Mouse (Mus musculus): ENCODE measurements around the gene Zfp62. TPM values are rescaled to one million over a fixed set of nuclear protein-coding genes. Genes with fewer than 3 reads are reported as not detected.

Gene Zfp62
- polyA plus RNA-seq (2015; fragmentation: Nextera tagmentation; extraction: Ambion mirVana): 29.4 and 29.8 TPM in 2 replicates

DNA sequence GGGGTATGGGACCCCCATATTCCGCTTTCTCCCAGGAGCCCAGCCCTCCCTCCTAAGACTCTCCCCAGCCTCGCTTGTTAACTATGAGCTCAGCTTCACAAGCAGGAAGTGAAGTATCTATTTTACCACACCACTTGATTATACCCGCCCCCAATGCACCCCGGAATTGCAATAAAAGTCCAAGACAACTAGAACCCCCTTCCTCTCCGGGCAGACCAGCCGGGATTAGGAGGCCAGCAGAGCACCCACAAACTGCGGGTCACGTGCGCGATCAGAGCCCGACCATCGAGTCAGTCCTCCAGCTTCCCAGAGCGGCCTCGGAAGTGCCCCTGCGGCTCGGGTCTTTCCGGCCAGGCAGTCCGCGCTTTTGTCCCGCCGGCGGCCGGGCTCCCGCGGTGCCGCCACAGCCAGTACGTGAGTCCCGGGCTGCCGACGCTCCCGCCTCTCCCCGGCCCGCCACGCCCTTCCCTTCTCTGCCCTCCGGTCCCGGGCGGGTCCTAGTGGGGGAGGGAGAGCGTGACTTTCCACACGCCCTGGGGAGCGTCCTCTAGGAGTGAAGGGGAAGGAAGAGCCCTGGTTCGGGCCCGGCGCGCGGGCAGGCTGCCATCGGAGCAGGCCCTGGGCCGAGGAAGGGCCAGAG is at the start of gene Zfp62:
Gene Zfp62 (plus strand): TSS at position 164 of the 640 bp plus-strand sequence.
- Histone ChIP-seq H3K4me3 (replicated peaks; ENCODE audit: low read depth, low read length) (peak within 1 kb of the TSS; percentile 72), H3K9ac (ENCODE audit: low read depth, low read length) (peak within 1 kb of the TSS; percentile 91), H3K4me2 (ENCODE audit: low read length) (peak within 1 kb of the TSS; percentile 85), H3K36me3 (ENCODE audit: insufficient read depth, low read length) (0 out of 2 replicates have a peak, but pooled peaks cover 4% of the 10 kb centered on the region), H3K27me3 (ENCODE audit: insufficient read depth, low read length) (no peaks in the 10 kb centered on the region), H3K27ac (peak within 1 kb of the TSS; percentile 96), H3K4me1 (replicated peaks; ENCODE audit: insufficient read depth, low read length) (peaks cover 13% of the 10 kb centered on the region), H3K9me3 (replicated peaks; ENCODE audit: low read length) (no peaks in the 10 kb centered on the region)
- DNase-seq (ENCODE audit: low spot score): peak; percentile 94
- under 1% methylated on average over 45 of the region's 47 CpGs for WGBS
- ATAC-seq (replicated peaks; ENCODE audit: low FRiP score, low read depth): peak; percentile 93
- no peak for TF ChIP-seq CTCF (IDR thresholded peaks at IDR 0.05; ENCODE audit: low read depth)

DNA sequence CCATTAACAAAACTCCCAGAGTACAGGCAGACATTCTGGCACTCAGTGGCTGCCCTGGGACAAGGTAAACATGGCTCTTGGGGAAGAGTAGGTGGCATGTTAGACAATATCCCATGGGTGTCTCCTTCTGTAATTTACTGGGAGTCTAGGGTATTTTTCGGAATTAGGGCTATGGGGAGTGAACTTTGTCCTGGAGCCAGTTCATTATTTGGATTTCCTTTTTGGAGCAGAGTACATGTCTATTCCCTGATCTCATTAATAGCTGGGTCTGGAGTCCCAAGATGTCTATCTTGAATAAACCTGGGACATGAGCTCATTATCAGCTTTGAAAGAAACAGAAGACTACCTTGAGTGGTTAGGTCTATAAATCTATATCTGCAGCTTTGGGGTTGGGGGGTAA is 49.0 kb upstream of the Zfp62 start, which contains the start of gene Olfr1394:
Gene Olfr1394 (plus strand): TSS at position 301 of the 400 bp plus-strand sequence.
- 76% methylated on average over 1 of the region's 1 CpGs for WGBS
- no peak for TF ChIP-seq CTCF (IDR thresholded peaks at IDR 0.05; ENCODE audit: low read depth)
- no peak for ATAC-seq (replicated peaks; ENCODE audit: low FRiP score, low read depth)
- Histone ChIP-seq H3K4me1 (replicated peaks; ENCODE audit: insufficient read depth, low read length) (no peaks in the 10 kb centered on the region), H3K4me2 (ENCODE audit: low read length) (no peak within 1 kb of the TSS), H3K9ac (ENCODE audit: low read depth, low read length) (no peak within 1 kb of the TSS), H3K27me3 (ENCODE audit: insufficient read depth, low read length) (no peaks in the 10 kb centered on the region), H3K4me3 (replicated peaks; ENCODE audit: low read depth, low read length) (no peak within 1 kb of the TSS), H3K9me3 (replicated peaks; ENCODE audit: low read length) (no peaks in the 10 kb centered on the region), H3K27ac (no peak within 1 kb of the TSS), H3K36me3 (ENCODE audit: insufficient read depth, low read length) (no peaks in the 10 kb centered on the region)
- no peak for DNase-seq (ENCODE audit: low spot score)

DNA sequence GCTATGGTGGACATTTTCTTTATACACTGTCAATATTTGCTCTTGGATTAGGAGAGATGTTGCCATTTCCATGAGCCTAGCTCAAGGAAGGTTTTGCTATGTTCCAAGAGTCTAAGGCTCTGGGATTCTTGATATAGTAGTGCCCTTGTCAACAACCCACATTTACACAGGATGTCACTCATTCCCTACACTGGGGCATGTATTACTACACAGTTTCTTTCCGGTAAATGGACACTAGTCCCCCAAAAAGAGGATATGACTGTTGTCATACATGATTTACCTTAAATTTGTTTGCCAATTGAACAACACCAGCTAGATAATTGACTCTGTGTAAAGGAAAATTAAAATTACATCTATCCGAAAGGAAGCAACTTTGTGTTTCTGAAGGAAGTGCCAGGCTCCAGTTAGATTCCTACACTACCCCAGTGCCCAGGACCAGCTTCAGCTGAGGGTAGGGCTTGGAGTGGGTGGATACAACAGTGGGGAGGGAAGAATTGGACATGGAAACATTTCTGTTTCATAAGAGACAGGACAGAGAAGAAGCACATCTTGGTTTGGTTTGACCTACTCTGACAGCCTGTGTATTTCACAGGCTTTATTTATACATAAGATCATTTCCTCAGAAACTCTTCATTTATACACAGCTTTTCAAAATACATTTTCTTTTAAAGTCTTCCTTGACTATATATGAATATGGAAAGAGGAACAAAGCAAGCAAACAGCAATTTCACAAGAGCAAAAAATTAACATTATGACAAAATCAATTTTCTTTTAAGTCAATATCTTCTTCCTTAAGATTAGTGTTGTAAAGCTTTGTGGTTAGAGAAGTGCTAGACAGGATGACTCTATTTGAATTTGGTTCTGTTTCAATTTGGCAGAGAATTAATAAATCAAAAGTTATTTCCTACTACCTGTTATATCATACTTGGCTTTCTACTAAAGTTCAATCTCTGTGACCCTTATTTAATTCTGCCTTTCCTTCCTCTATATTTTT is 46.0 kb upstream of the Zfp62 start:
- Histone ChIP-seq H3K4me3 (replicated peaks; ENCODE audit: low read depth, low read length) (no peak overlapping the region), H3K4me1 (replicated peaks; ENCODE audit: insufficient read depth, low read length) (no peaks in the 10 kb centered on the region), H3K27me3 (ENCODE audit: insufficient read depth, low read length) (no peaks in the 10 kb centered on the region), H3K27ac (no peak overlapping the region), H3K4me2 (ENCODE audit: low read length) (no peak overlapping the region), H3K9ac (ENCODE audit: low read depth, low read length) (no peak overlapping the region), H3K9me3 (replicated peaks; ENCODE audit: low read length) (no peaks in the 10 kb centered on the region), H3K36me3 (ENCODE audit: insufficient read depth, low read length) (no peaks in the 10 kb centered on the region)
- ATAC-seq (replicated peaks; ENCODE audit: low FRiP score, low read depth) (no peak), DNase-seq (ENCODE audit: low spot score) (no peak)
- 75% methylated on average over 2 of the region's 2 CpGs for WGBS
- no peak for TF ChIP-seq CTCF (IDR thresholded peaks at IDR 0.05; ENCODE audit: low read depth)

DNA sequence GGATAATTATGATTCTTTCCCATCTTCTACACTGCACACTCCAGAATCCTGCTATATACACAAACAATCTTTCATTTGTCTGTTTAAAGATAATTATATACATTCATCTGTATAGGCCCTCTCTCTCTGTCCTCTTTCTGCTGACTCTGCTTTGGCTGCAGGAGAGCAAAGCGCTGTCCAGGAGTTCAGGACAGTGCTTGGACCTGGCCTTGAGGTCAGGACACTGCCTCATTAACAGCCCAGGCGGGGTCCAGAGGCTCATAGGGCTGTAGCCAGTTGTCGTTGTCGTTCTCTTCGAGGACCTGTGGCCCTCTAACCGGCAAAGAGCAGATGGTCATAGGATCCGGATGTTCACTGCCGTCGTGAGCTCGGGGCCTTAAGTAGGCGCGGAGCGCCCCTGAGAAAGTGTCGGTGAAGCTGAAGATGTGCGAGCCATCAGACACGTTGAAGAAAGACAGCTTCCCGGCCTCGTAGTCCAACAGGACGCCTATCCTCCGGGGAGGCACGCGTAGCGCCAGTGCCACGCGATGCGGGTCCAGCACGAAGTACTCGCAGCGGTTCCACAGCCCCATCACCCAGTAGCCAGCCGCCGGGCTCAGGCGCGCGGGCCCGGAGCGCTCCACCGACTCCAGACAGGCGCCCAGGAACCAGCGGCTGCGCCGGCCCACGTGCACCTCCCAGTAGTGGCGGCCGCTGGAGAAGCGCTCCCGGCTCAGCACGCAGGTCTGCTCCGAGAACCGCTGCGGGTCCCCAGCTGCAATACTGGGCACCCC is 34.1 kb upstream of the Zfp62 start:
- 5% methylated on average over 50 of the region's 50 CpGs for WGBS
- peaks cover 8% of the 10 kb centered on the region; the same call in 1 of the 2 replicates for H3K27me3 ChIP-seq (ENCODE audit: insufficient read depth, low read length)
- 0 out of 2 replicates have a peak, but pooled peaks cover 3% of the 10 kb centered on the region for H3K9me3 ChIP-seq (replicated peaks; ENCODE audit: low read length)
- DNase-seq (ENCODE audit: low spot score) (peak; percentile 26), ATAC-seq (replicated peaks; ENCODE audit: low FRiP score, low read depth) (peak; percentile 36)
- no peak overlapping the region for H3K27ac ChIP-seq
- H3K36me3 ChIP-seq (ENCODE audit: insufficient read depth, low read length): no peaks in the 10 kb centered on the region
- peak overlapping the region; percentile 51 for H3K4me2 ChIP-seq (ENCODE audit: low read length)
- no peak overlapping the region for H3K9ac ChIP-seq (ENCODE audit: low read depth, low read length)
- H3K4me1 ChIP-seq (replicated peaks; ENCODE audit: insufficient read depth, low read length): 0 out of 2 replicates have a peak, but pooled peaks cover 7% of the 10 kb centered on the region
- TF ChIP-seq CTCF (IDR thresholded peaks at IDR 0.05; ENCODE audit: low read depth): no peak
- H3K4me3 ChIP-seq (replicated peaks; ENCODE audit: low read depth, low read length): peak overlapping the region; percentile 21; the same call in 1 of the 2 replicates

DNA sequence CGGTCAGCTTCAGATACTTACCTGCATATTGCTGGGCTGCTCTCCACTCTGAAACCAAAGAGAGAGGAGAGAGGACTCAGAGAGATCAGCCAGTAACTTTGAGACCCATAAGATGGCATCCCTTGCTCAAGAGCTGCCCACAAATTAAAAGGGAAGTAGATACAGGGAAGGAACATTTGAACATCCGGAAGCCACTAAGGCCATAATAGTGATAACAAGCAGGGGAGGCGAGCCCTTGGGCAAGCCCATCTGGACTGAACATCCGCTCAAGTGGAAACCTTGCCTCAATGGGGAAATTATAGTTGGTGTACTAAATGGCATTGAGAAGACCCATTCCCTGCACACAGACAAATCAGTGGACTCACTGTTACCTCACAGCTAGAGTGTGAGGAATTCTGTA is 32.5 kb upstream of the Zfp62 start:
- Histone ChIP-seq H3K9me3 (replicated peaks; ENCODE audit: low read length) (0 out of 2 replicates have a peak, but pooled peaks cover 3% of the 10 kb centered on the region), H3K27ac (no peak overlapping the region), H3K4me2 (ENCODE audit: low read length) (no peak overlapping the region), H3K27me3 (ENCODE audit: insufficient read depth, low read length) (peaks cover 8% of the 10 kb centered on the region; the same call in 1 of the 2 replicates), H3K4me3 (replicated peaks; ENCODE audit: low read depth, low read length) (no peak overlapping the region), H3K9ac (ENCODE audit: low read depth, low read length) (no peak overlapping the region), H3K4me1 (replicated peaks; ENCODE audit: insufficient read depth, low read length) (0 out of 2 replicates have a peak, but pooled peaks cover 7% of the 10 kb centered on the region), H3K36me3 (ENCODE audit: insufficient read depth, low read length) (no peaks in the 10 kb centered on the region)
- no peak for TF ChIP-seq CTCF (IDR thresholded peaks at IDR 0.05; ENCODE audit: low read depth)
- WGBS: 90% methylated on average over 4 of the region's 4 CpGs
- DNase-seq (ENCODE audit: low spot score) (no peak), ATAC-seq (replicated peaks; ENCODE audit: low FRiP score, low read depth) (no peak)
